Mouse (Mus musculus) adrenal gland, postnatal 36 days (tissue): Measurements from ENCODE around the gene Vmn2r90. TPM values are rescaled to one million over a fixed set of nuclear protein-coding genes. Genes with fewer than 3 reads are reported as not detected.
A peak's percentile ranks its signal among the peaks of the same experiment; 100 is the strongest.
"Not testable (repeated sequence)": the region's sequence is repeated elsewhere in the genome, so short reads cannot be mapped to it uniquely, and the experiment has no call there.

ENCODE experiments used
- DNase-seq, 2 experiments: peaks; one replicate each; pipeline ENCODE4 v3.0.0; 2021; ENCODE audit warnings: mixed read lengths in 1 of 2
- long read RNA-seq, 2 experiments: library from polyadenylated mRNA; stranded (forward); transcript quantifications; one replicate each; pipeline ENCODE4 v2.0.0; 2021; ENCODE audit warnings: borderline sequencing depth in 2 of 2
- total RNA-seq, 2 experiments: library from RNA; stranded (reverse); gene quantifications; 2 replicates each; pipeline ENCODE4 v1.2.3; 2021

Vmn2r90 gene
- total RNA-seq: not detected
- long read RNA-seq, experiment 1: 0 reads
- long read RNA-seq, experiment 2: 0 reads

- no peak for DNase-seq
These were observed at the start of gene Vmn2r90 for GRCm38 (mm10) chr17:17703447-17703846. TSS of gene Vmn2r90 (plus strand) at chr17:17703747.

- DNase-seq: no peak
These were observed 48.3 kb upstream of the Vmn2r90 start for GRCm38 (mm10) chr17:17654997-17655828.

DNA sequence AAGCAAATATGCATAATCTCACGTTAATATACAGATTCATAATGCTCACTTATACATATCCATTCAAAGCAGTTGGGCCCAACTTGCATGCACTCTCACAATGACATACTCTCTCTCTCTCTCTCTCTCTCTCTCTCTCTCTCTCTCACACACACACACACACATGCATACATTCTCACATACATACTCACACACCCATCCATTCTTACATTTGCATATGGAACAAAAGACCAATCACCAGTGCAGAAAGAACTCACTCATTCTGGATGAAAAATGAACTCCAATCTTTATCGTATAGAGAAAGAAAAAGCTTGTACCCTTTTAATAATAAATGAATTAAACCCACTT lies 47.7 kb upstream of the Vmn2r90 start:
- no peak for DNase-seq

DNA sequence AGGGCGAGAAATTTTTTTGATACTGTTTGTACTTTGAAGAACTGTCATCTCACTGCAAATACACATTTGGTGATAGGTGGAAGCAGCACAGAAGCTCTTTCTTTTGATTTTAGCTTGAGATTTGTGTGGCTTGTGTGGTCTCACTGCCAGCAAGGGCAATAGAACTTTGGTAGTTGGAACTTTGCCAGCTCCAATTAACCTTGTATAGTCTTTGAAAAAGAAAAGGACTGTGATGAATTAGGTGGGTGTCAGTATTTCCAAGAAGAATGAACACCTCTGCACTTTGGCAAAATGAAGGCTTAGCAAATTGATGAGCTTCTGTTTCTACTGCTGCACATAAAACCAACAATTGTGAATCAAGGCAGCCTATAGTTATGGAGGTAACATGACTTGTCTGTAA lies 24.8 kb upstream of the Vmn2r90 start:
- no peak for DNase-seq

DNA sequence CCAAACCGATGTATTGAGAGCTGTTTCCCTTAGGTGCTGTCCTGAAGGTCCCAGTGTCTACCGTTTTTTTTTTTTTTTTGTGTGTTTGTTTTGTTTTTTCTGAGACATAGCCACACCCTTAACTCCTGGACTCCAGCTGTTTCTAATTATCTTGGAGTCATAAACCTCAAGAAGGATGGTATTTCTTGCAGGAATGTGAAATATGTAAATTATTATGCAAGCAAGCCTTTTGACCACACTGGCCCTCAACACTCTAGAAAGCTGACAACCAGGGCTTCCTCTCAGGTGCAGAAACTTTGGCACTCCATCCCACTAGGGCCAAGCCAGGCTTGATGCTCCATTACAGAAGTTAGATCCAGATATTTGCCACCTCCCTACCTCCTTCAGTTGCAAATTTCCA lies 12.9 kb upstream of the Vmn2r90 start:
- no peak for DNase-seq

DNA sequence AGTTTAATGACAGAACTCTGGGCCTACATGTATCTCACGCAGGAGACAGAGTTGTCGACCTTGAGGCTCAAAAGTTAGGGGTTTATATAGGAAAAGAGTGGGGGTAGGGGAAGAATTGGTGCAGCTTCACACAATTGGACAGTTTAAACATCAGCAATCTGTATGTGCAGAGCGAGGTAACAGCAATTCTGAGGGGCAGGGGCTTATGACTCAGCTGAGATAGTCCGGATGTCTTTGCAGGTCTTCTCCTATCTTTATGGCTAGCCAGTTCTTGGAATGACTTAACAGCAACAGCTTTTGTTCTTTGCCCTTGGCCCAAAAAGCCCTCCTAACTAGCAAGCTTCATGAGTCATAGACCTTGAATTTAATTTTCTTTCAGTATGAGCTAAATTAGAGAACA lies 28.8 kb downstream of the Vmn2r90 start:
- DNase-seq: peak; percentile 26 to 40

- DNase-seq: no peak
These were observed 35.1 kb downstream of the Vmn2r90 start for GRCm38 (mm10) chr17:17738635-17739034.

- not testable (repeated sequence) for DNase-seq
These were observed 35.8 kb downstream of the Vmn2r90 start for GRCm38 (mm10) chr17:17739300-17739699.

DNA sequence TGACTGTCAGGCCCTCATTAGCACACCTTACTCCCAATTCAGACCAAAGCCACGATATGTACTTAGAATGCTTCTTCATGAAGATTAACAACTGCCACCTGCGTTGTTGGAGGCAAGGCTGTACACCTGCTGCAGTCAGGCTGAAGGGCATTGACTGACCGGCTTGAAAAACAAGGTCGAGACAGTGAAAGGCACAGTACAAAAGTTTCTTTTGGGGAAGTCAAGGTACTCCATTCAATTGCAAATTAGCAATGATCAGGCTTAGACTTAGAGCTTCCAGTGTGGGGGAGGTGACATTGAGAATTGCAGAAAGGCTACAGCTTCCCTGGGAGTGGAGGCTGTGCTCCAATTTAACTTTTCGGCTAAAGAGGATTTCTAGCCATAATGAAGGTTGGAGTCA lies 36.4 kb downstream of the Vmn2r90 start:
- DNase-seq: not testable (repeated sequence)

DNA sequence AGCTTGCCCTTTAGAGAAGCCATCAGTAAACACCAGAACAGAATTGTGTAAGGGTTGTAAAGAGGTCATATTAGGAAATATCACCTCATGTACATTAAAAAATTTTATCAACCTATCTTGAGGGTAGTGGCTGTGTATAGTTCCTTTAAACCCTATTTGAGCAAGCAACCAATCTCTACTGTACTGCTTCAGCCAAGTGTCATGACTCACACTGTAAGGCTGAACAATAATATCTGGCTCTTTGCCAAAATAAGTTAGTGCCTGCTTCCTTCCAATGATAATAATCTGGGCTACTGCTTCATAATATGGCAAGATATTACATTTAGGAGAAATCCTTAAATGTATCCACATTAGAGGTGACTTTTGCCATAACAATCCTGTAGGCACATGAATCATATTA lies 38.0 kb downstream of the Vmn2r90 start:
- DNase-seq: not testable (repeated sequence)

- DNase-seq: peak; percentile 56 to 62
These were observed 45.8 kb downstream of the Vmn2r90 start for GRCm38 (mm10) chr17:17749371-17749770.

DNA sequence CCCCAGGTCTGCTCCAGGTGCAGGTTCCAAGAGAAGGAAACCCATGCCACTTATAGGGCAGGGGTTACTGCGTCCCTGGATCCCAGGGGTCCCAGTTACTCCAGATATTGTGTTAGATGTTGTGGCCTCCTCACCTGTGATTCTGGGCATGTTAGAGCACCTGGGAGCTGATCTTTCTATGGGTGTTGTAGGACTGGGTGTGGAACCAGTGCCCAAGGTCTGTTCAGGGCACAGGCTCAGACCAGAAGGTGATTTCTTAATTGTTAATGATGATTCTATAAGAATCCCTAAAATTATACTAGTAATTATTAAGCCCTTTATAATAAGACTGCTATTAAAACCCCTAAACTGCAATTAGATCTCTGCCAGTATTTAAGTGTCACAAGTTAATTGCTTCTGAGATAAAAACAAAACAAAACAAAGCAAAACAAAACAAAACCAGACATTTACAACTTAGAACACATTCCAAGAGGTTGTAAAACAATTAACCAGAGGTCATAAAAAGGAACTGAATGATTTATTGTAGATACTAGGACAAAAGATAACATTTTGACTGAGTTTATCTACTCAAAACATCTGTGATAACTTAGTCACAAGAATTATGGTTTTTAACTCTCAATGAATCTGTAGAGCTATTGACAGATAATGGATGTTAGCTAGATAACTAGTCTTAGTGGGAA lies 59.2 kb downstream of the Vmn2r90 start:
- no peak for DNase-seq

GRCm38 (mm10) chr17:17764206-17764605 lies 60.7 kb downstream of the Vmn2r90 start:
- DNase-seq: peak; percentile 25 to 35

- DNase-seq: peak in 1 of 2 experiments; percentile 48
These were observed 62.9 kb downstream of the Vmn2r90 start for GRCm38 (mm10) chr17:17766481-17766880.

Other genes with a start within 250 kb of the Vmn2r90 start
- 100 to 1,000 TPM; 120 to 150 TPM for gene Lnpep, start 78.7 kb upstream of the Vmn2r90 start, total RNA-seq
- gene Spaca6, start 123.4 kb downstream of the Vmn2r90 start, total RNA-seq: 10 to 100 TPM; 38.7 to 53.8 TPM
- gene Has1, start 151.5 kb downstream of the Vmn2r90 start, total RNA-seq: under 1 TPM; 0.13 to 0.26 TPM
- gene Fpr1, start 180.2 kb downstream of the Vmn2r90 start, total RNA-seq: not detected
- not detected for gene Fpr2, start 184.1 kb downstream of the Vmn2r90 start, total RNA-seq
- gene Fpr3, start 184.1 kb downstream of the Vmn2r90 start, total RNA-seq: not detected